Mouse (Mus musculus) gastrocnemius, postnatal 10 days (tissue): Measurements from ENCODE around the gene Hoxa11. TPM values are rescaled to one million over a fixed set of nuclear protein-coding genes. Genes with fewer than 3 reads are reported as not detected.

Source experiments
- DNase-seq: peaks from one replicate; pipeline ENCODE4 v3.0.0; 2021; ENCODE audit warnings: mixed read lengths
- total RNA-seq, 2 experiments: library from RNA; stranded (reverse); gene quantifications; 2 replicates each; pipeline ENCODE4 v1.2.3; 2021

Gene Hoxa11
- total RNA-seq, 2 experiments from 2014 or later = 4.4 to 5.6 TPM

DNA sequence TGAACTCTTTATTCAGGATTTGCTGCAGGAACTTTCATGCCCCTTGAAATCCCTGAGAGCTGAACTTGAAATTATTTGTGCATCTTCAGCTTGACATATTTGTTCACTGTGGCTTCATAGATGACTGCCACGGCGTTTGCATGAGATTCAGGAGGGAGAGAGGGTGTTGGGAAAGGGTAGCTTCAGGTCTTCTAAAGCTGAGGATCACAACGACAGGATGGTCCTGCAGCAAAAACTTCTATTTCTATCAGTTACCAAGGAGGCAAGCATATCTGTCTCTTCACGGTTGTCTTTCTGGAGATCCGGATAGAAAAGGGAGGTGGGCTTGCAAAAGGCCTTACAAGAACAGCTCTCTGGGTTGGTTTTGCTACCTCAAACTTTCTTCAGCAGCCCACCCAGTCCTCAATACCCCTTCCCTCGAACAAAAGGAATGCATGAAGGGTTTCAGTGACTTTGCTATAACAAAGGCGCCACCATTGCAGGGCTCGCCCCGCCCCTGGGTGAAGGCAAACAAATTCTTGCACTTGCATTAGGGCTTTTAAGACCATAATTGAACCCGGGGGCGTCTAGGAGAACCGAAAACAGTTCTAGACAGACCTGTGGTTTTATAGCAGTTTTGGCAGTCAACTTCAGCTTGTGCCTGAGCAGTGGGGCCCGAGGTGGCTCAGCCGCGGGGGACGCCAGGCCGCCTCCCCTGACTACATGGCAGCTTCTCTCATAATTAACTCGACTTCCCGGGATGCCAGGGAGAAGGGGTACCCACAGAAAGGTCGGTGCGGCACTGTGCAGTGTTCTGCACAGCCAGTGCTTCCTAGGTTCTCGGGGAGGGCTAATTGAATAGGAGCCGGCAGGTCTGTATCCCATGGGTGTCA, 2.4 kb upstream of the Hoxa11 start:
- no peak for DNase-seq

DNA sequence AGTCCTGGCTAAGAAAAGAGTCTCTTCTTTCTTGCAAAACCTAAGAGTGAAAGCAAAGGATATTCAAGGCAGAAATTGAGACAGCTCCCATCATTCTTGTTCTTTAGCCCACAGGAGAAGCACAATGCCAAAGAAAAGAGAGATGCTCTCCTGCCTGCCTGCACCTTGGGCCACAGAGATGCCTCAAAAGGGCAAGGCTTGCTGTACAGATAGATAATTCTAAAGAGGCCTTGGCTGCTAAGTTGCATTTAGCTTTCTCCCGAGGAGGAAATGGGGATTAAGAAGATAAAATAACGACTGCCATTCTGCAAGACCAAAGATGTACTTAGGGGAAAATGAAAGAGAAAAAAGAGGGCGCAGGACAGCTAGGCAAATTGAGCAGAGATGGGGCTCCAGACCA, 1.3 kb upstream of the Hoxa11 start:
- DNase-seq = no peak

DNA sequence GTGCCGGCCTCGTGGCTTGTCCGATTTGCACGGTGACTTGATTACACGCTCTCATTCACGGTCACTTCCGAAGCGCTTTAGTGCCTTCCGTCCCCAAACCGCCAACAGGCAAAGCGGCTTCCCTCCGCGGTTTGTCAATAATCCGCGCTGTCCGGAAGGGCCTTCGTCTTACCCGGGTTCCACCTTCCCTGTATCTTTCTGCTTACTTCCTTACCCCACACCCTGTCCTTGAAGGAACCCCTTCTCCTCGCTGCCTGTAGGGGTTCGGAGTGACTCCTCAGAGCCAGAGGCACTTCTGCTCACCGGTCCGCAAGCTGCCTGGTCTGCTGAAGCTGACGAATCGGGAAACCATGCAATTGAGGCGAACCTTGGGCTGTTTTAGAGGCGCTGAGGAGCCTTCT, 793 bp upstream of the Hoxa11 start:
- DNase-seq = peak; percentile 33

DNA sequence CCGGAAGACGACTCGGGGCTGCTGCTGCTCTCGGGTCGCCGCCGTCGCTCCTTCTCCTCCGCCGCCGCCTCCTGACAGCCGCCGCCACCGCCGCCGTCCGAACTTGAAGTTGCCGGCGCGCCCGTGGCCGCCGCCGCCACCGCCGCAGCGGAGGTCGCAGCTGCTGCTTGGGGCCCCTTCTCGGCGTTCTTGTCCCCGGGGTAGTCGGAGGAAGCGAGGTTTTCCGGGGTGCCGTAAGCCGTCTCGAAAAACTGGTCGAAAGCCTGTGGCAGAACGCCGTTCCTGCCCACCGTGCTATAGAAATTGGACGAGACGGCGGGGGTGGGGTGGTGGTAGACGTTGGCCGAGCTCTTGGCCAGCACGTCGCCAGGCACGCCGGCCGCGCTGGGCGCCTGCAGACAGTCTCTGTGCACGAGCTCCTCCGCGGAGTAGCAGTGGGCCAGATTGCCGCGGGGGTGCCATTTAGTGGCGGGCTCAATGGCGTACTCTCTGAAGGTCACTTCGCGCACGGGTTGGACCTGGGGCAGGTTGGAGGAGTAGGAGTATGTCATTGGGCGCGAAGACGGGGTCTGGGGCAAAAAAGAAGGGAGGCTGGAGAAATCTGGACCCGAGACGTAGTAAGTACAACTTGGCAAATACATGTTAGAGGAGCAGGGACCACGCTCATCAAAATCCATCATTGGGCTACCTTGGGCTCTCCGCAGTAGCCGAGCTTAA, 412 bp downstream of the Hoxa11 start:
- DNase-seq = no peak

DNA sequence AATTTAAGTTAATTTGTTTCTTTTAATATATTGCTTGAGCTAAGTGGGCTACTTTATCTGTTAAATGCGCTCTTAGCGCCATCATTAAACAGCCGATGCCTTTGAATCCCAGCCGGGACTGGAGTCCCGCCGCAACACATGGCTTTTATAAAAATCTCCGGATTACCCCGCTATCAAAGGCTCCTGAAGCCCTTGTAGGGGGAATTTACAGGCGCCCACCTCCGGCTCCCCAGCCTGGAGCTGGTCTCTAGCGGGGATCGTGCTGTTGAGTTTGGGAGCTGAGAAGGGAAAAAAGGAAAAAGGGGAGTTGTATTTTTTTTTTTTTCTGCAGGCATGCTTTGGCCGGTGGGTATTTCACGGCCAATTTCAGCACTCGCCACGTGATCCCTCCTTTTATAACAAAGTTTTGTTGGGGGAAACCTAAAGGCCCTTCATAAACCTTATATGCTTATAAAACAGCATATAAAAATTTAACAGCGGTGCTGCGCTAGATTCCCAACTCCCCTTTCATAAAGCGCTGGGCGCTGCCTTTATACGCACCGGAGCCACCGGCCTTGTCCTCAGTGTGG, 1.1 kb downstream of the Hoxa11 start:
- no peak for DNase-seq

DNA sequence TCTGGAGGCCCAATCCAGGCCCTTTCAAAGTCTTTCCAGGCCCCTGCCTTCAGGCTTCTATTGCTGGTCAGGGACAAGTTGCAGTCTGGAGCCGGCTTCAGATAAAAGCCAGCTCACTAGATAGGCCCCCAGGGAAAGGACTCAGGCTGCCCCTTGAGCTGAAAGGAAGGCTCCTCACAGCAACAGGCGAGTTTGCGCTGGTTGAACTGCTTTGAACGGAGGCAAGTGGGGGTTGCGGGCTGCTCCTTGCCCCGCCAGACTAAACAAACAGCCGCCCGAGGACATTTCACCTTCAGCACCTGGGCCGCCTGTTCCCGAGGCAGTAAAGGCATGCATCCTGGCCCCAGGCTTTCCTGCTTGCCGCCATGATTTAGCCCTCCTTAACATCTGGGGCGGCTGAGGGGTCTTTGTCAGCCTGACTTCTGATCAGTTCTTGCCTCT, 1.9 kb downstream of the Hoxa11 start:
- peak; percentile 8 for DNase-seq

DNA sequence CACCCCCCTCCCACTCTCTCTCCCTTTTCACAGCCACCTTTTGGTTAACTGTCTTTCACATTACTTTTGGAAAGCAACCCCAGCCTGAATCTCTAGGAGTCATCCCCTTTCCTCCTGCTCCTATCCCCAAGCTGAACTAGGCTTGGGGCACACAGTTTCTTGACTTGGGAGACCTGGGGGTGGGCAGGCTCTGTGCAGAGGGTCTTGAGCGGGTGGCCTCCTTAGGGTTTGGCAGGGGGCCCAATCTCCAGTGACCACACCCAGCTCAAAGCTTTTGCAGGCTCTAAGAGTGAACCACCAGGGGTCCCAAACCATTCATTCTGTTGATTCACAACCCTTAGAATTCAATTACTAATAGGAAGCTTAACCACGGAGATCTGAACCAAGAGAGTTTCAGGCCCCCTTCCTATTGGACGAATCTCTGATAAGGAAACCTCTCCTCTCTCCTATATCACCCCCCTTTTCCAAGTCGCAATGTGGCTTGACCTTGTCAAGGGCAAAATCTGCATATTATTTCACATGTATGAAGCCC, 2.7 kb downstream of the Hoxa11 start:
- DNase-seq = peak; percentile 9

DNA sequence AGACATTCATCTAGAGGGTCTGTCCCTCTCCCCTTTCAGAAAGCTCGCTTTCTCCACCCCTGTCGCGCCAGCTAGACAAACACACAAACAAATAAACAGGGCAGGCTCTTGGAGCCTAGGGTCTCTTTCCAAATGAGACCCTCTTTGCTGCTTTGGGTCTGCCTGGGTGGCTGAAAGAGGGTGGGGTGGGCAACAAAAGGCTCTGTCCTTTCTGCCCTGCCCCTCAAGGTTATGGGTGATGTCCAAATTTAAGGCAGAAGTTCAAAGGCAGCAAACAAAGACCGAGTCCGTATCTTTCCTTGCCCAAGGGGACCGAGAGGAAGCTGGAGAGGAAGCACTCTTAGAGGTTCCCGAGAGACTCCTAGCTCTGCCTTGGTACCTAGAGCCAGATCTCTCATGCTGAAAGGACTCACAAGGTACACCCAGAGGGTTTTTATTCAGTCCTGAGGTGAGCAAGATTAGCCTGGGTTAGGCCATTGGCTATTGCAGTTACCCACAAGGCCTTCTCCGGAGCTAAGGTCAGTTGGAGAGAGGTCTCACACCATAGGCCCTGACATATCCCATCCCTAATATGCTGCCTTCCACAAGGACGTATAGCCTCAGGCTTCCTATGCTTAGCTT, 4.5 kb downstream of the Hoxa11 start:
- peak; percentile 4 for DNase-seq

DNA sequence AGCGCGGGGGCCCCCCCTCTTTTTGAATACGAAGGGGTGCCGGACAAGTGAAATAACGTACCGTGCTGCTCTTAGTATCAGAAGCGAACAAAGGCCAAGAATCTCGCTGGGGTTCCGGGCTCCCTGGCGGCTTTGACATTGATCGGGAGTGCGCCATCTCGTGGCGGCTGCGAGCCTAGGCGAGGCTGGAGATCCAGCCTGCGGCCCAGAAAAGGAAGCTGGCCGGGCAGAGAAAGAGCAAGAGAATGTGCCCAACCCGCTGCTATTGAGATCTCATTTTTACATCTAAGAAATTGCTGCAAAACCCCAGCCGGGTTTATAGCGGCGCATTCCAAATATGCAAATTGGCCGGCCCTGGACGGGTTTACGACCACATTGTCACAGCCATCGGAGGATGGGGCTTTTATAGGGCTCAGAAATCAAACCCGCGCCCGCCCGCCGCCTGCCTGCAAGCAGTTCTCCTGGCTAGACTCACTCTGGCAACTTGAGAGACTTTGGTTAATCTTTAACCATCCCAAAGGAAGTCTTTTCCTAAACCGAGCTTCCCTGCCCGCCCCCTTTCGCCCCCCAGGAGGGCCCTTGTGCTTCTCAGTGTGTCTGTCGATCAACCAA, 5.1 kb downstream of the Hoxa11 start, which contains the start of gene Hoxa10:
TSS of gene Hoxa10 (minus strand) at position 466 of the 612 bp plus-strand sequence.
- DNase-seq = peak; percentile 94

DNA sequence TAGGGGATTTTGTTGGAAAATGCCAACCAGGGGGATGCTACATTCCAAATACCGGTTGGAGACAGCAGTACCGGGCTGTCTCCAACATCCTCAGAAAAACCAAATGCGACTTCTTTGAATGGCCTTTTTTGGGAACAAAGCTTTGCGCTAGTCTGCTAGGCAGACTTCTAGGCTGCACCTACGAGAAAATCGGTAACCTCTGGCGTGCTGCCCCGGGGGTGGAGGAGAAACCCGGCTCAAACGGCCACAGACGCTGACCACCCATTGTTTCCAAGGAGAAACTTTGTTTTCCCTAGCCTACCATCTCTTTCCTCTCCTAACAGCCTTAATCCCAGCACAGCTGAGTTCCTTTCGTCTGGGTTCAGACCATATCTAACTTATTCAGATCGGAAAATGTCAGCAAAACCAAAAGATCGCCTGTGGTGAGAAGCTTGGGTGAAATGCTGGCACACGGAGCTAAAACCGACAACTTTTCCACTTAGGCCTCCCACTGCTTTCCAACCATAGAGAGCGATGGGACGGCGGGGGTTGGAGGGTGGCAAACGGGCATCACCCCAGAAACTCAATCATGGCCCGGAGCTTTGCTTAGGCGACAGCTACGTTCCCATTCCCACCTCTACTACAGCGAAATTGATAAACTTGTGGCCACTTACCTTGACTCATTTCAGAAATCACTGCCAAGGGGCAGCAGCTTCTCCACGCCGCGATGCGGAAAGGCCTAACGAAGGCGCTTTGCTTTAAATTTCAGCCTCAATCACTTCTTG, 5.8 kb downstream of the Hoxa11 start:
- DNase-seq = peak; percentile 53

DNA sequence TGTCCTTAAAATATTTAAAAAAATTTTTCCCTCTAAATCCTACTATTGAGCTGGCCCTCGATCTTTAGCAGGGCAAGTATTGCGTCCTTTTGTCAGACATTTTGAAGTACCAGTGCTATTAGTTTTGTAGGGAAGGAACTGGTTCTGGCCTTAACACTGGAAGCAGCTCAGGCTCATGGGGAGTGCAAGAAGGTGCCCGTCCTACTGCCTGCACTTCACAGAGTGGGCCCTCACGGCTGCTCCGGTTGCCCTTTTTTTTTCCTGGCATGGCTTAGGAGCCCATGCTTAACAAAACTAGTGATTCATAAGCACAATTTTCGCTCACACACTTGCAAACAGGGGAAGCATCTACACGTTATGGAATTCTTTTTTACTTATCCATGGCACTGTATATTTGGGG, 6.6 kb downstream of the Hoxa11 start:
- DNase-seq = no peak

DNA sequence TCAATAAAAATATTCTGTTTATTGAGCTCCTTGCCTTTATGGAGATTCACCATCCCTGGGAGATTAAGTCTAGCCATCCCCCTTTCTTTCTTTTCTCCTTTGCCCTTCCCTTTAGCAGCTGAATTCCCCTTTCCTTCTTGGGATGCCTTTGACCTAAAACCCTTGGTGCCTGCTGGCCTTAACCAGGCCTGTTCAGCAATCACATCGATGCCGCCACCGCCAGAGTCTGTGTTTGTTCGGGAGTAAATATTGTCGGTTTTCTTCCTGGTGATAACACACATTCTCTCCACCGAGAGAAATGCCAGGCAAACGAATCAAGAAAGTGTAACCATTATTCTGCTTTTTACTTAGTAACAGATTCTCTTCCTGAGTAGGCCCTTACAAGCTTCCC, 7.5 kb downstream of the Hoxa11 start:
- peak; percentile 13 for DNase-seq

DNA sequence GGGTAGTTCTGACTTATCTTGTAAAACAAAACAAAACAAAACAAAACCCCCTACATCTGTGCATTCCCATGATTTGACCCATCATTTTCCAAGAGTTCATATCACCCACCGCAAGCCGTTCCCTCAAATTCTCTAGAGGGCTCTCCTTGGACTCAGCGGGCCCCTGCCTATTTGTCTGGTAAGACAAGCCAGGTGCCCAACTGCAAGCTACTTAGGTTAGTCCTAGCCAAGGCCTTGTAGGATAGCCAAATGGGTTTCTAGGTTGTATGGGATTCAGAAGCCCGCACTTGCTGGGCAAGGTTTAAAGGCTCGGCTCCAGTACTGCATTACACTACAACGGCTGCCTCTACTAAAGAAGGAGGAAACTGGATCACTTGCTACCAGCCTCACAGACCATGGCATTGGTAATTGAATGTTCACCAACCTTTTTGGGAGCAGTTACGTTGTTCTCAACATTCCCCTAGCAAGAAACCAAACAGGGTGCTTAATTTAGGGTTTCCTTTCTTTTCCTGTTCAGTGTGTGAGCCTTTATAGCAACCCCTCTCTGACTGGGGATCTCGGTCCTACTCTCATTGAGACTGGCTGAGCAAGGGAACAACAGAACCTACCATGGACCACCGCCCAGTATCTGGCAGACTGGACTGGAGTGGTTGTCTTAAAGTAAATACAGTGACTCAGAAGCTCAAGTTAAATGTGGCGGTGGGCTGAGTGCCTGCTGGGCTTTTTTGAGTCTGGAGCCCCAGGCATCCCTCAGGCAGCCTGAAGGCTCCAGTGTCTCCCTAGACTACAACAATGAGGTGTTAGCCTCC, 8.1 kb downstream of the Hoxa11 start:
- DNase-seq = peak; percentile 25

DNA sequence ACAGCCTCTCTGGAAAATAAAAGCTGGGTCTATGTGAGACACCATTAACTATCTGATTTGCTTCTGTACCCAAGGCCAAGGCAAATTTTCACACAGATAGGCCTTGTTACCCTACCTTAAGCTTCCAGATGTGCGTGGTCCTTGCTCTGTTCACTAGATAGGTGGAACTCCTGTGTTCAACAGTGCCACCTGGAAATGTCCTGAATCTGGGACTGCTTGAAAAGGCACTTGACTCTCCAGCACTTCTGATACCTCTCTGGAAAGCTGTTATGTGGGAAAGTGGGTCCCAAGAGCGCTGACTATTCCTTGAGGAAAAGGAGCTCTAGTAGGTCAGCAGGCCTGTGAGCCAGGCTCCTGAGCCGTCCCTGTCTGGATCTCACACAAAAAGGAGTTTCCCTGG, 8.8 kb downstream of the Hoxa11 start:
- DNase-seq = no peak

DNA sequence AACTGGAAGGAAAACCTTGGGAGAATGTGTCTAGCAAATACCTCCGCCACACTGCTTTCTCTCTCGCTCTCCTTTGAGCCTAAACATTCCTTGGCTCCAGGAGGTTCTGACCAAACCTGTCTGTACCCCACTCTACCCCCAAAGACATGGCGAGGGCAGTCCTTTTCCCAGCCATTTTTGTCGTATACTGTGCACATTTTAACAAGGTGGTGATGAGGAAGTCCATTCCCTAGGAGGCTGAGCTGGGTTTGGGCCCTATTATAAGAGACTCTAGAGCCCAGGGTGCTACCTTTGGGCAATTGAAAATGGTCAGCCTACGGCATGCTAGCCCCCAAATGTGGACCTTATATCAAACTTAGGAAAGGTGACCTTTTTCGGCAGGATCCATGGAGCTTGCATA, 9.7 kb downstream of the Hoxa11 start:
- DNase-seq = no peak

DNA sequence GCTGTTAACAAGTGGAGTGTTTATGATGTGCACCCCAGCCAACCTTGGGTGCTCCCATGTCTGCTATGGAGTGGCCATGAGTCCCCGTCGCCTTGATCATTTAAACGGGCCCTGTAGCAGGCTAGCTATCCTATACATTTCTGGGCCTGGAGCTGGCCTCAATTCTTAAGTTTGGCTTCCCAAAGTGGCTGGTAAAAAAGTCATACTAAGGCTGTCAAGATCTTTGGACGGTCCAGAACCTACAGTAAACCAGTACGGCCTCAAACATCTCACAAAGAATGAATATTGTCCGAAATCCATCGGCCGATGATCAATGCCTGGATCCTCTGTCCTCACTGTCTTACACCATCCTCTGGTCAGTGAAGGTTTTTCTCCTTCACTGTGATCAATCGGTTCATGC, 10.3 kb downstream of the Hoxa11 start:
- no peak for DNase-seq

DNA sequence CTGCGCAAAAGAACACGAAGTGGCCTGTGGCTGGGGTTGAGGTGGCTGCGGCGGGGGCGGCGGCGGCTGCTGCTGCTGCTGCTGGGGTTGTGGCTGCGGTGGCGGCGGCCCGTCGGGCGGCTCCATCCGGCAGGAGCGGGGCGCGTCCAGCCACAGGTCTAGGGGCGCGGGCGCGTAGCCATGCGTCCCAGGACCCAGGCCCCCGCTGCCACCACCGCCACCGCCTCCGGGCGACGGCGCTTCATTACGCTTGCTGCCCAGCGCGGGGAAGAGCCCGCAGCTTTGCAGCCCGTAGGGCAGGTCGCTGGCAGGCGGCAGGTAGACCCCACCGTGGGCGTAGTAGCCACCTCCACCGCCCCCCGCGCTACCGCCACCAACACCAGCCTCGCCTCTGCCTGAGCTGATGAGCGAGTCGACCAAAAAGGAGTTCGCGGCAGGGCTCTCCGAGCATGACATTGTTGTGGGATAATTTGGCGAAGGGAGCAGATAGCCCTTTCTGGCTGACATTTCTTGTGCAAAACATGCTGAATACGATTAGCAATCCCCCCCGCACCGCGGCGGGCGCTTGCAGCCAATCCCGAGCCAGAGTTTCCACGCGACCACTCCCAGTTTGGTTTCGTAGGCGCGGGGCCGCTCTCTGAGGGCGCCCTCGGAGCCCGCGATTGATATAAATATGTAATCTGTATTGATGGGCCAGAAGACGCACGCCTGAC, 11.0 kb downstream of the Hoxa11 start:
- DNase-seq = peak; percentile 65

DNA sequence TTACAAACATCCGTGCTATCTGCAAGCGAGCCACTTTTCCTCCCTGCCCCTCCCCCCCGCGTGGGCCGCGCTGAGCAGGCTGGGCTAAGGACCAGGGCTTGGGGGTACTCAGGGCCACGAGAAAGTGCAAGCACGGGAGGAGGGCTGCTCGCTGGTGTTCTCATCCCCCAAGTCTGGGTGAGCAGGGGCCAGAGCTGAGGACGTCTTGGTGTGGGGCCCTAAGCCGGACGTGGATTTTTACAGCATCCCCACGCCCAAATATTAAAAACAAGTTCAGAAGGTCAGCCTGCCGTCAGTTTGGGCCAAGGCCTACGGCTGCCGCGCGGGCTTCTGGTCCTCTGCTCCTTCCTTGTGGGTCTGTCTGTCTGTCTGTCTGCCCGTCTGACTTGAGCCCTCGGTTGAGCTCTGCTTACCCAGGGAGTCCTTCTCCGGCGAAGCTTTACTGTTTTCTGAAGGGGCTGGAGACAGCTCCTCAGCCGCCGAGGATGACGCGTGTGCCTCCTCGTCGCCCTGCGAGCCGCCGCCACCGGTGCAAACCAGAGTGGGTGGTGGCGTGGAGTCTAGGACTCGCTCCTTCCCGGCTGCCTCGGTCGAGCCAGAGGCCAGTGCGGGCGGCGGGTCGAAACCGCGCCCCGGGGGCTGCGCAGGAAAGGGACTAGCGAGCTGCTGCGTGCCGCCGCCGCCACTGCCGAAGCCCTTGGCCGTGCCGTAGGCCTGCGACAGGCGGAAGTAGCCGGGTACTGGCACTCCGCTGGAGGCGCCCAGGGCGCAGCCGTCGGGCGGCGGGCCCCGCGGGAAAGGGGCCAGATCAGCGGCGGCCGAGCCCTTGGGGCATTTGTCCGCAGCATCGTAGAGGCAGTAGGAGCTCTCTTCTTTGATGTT, 11.8 kb downstream of the Hoxa11 start:
- DNase-seq = peak; percentile 85
